ENCODE assay signal across 23 mouse cellular contexts in genomic region chr14:16037771-16038170, GRCm38 (mm10).
A peak's percentile ranks its signal among the peaks of the same experiment; 100 is the strongest.
DNase-seq lines count a peak whose midpoint lies in the region; TF ChIP-seq lines count a peak whose summit lies in the region.
"Had no signal": no experiment of that assay in that cellular context is flagged by ENCODE, and none has a peak within 500 bp of the region (broad histone marks: within the 10 kb centered on the region; RNA-seq: fewer than 3 reads in every experiment).

No protein-coding gene starts in this region.

- H3K36me3 ChIP-seq in testis, adult 2 months (ENCODE audit: control insufficient read depth, insufficient read depth, low read length) = no peaks in the 10 kb centered on the region
- no peaks in the 10 kb centered on the region for H3K36me3 ChIP-seq in ES-Bruce4 (ENCODE audit: control insufficient read depth, insufficient read depth, low read length, poor library complexity, severe bottlenecking)
- H3K36me3 ChIP-seq in midbrain, embryonic 10.5 days = no peaks in the 10 kb centered on the region
- H3K36me3 ChIP-seq: embryonic facial prominence, embryonic 10.5 days; embryonic facial prominence, embryonic 12.5 days; forebrain, embryonic 15.5 days; G1E had no signal

- no peak for TF ChIP-seq POLR2A in testis, adult 2 months (IDR thresholded peaks at IDR 0.05; ENCODE audit: control insufficient read depth, low read depth, low read length)
- TF ChIP-seq POLR2A in ES-Bruce4 (IDR thresholded peaks at IDR 0.05; ENCODE audit: insufficient read depth, low read length) = no peak

- TF ChIP-seq CTCF in testis, adult 2 months (IDR thresholded peaks at IDR 0.05; ENCODE audit: control insufficient read depth, insufficient read depth, insufficient replicate concordance, low read depth, low read length) = no peak
- TF ChIP-seq CTCF in ES-Bruce4 (IDR thresholded peaks at IDR 0.05; ENCODE audit: low read depth, low read length) = no peak

- TF ChIP-seq EP300 in ES-Bruce4 (IDR thresholded peaks at IDR 0.05; ENCODE audit: insufficient read depth, low read depth, low read length) = no peak

- no peaks in the 10 kb centered on the region for H3K4me1 ChIP-seq in testis, adult 2 months (ENCODE audit: control insufficient read depth, insufficient read depth, low read length)
- H3K4me1 ChIP-seq in ES-Bruce4 (ENCODE audit: control insufficient read depth, insufficient read depth, low read length) = no peaks in the 10 kb centered on the region
- peaks cover 4% of the 10 kb centered on the region; the same call in 1 of the 2 replicates for H3K4me1 ChIP-seq in midbrain, embryonic 10.5 days
- H3K4me1 ChIP-seq: embryonic facial prominence, embryonic 10.5 days; embryonic facial prominence, embryonic 12.5 days; forebrain, embryonic 13.5 days; forebrain, embryonic 15.5 days had no signal

- H3K4me3 ChIP-seq in testis, adult 2 months (ENCODE audit: control insufficient read depth, low read depth, low read length) = peak overlapping the region; percentile 16
- H3K4me3 ChIP-seq in ES-Bruce4 (ENCODE audit: low read depth, low read length) = no peak overlapping the region
- no peak overlapping the region for H3K4me3 ChIP-seq in midbrain, embryonic 10.5 days
- H3K4me3 ChIP-seq: embryonic facial prominence, embryonic 10.5 days; embryonic facial prominence, embryonic 12.5 days; forebrain, embryonic 13.5 days; forebrain, embryonic 15.5 days had no signal

- H3K9ac ChIP-seq in ES-Bruce4 (ENCODE audit: low read depth, poor library complexity, severe bottlenecking) = no peak overlapping the region
- H3K9ac ChIP-seq: embryonic facial prominence, embryonic 12.5 days; forebrain, embryonic 13.5 days; forebrain, embryonic 15.5 days; forebrain, postnatal 0 days had no signal

- no peak overlapping the region for H3K27ac ChIP-seq in testis, adult 2 months (ENCODE audit: control insufficient read depth, insufficient read depth, low read depth, low read length)
- H3K27ac ChIP-seq in ES-Bruce4 (ENCODE audit: insufficient read depth, low read length) = peak overlapping the region; percentile 14; the same call in 1 of the 2 replicates
- H3K27ac ChIP-seq in midbrain, embryonic 10.5 days (replicated peaks) = no peak overlapping the region
- H3K27ac ChIP-seq: embryonic facial prominence, embryonic 10.5 days; embryonic facial prominence, embryonic 12.5 days; forebrain, embryonic 13.5 days; forebrain, embryonic 15.5 days had no signal

- no peaks in the 10 kb centered on the region for H3K27me3 ChIP-seq in testis, adult 2 months (ENCODE audit: control insufficient read depth, insufficient read depth, low read length)
- no peaks in the 10 kb centered on the region for H3K27me3 ChIP-seq in ES-Bruce4 (ENCODE audit: control insufficient read depth, insufficient read depth, low read length, poor library complexity, severe bottlenecking)
- no peaks in the 10 kb centered on the region for H3K27me3 ChIP-seq in midbrain, embryonic 10.5 days (ENCODE audit: low read depth, poor library complexity, severe bottlenecking)
- H3K27me3 ChIP-seq: embryonic facial prominence, embryonic 12.5 days; forebrain, embryonic 13.5 days; forebrain, embryonic 15.5 days; Patski had no signal

- H3K9me3 ChIP-seq in ES-Bruce4 (replicated peaks; ENCODE audit: control insufficient read depth, insufficient read depth, low read length, poor library complexity, severe bottlenecking) = peaks cover 3% of the 10 kb centered on the region; the same call in 1 of the 2 replicates
- no peaks in the 10 kb centered on the region for H3K9me3 ChIP-seq in midbrain, embryonic 10.5 days (replicated peaks)
- H3K9me3 ChIP-seq: embryonic facial prominence, embryonic 10.5 days; embryonic facial prominence, embryonic 12.5 days; forebrain, embryonic 13.5 days; forebrain, embryonic 15.5 days; G1E had no signal

- no peak for DNase-seq in testis, postnatal 10 days (ENCODE audit: low spot score)
- DNase-seq in ES-CJ7 (ENCODE audit: low read depth, low spot score) (peak; percentile 87), R1 (ENCODE audit: low read depth, low spot score) (peak; percentile 88)
- no peak for DNase-seq in midbrain, embryonic 10.5 days (ENCODE audit: low spot score)
- no peak for DNase-seq in kidney, adult 11 months
- no peak for DNase-seq in layer of hippocampus, adult 18-20 months (ENCODE audit: low spot score in 2 of 2)
- DNase-seq: adrenal gland, adult 8-10 months; adrenal gland, postnatal 14 days; adrenal gland, postnatal 36 days; cerebellum, adult 11-12 months; cerebellum, adult 2 months; cerebellum, adult 9-10 months; cerebellum, postnatal 10 days; cerebellum, postnatal 25 days; forebrain, postnatal 0 days had no signal

Comparison
In these comparisons a context has a peak if more than half of its experiments do, and no peak if none do; other contexts are left out.
1. DNase-seq: peak in ES-CJ7 (single experiment) and R1 (single experiment); none in testis, postnatal 10 days (single experiment), midbrain, embryonic 10.5 days (single experiment), kidney, adult 11 months (single experiment) and layer of hippocampus, adult 18-20 months (0 of 2).